Mouse (Mus musculus) forebrain, postnatal 0 days (tissue): ENCODE results near the gene Reep6. TPM values are rescaled to one million over a fixed set of nuclear protein-coding genes. Genes with fewer than 3 reads are reported as not detected.

Source experiments
- ATAC-seq: fragments of 200-750 bp; cut with Nextera tagmentation; 2 replicates; pipeline ENCODE4 v1.8.0; 2017; ENCODE audit warnings: mild to moderate bottlenecking, moderate library complexity
- DNase-seq: peaks from one replicate; pipeline ENCODE4 v3.0.0-alpha.2; 2015
- H3K27ac ChIP-seq: fragments of 300-500 bp; sonication (generic); 2 replicates; pipeline ENCODE4 v1.5.1; 2014; ENCODE audit warnings: low read depth, mild to moderate bottlenecking, antibody characterized with exemption, low read length, moderate library complexity, mixed read lengths
- H3K27me3 ChIP-seq: fragments of 300-500 bp; sonication (generic); 2 replicates; pipeline ENCODE4 v1.6.1; 2014; ENCODE audit warnings: mild to moderate bottlenecking, low read length, mixed read lengths; ENCODE audit not compliant: insufficient read depth
- H3K36me3 ChIP-seq: fragments of 300-500 bp; sonication (generic); 2 replicates; pipeline ENCODE4 v1.6.1; 2014; ENCODE audit warnings: mild to moderate bottlenecking, moderate library complexity; ENCODE audit not compliant: insufficient read depth
- H3K4me1 ChIP-seq: fragments of 300-500 bp; sonication (generic); 2 replicates; pipeline ENCODE4 v1.6.1; 2014; ENCODE audit warnings: antibody characterized with exemption; ENCODE audit not compliant: insufficient read depth
- H3K4me2 ChIP-seq: fragments of 300-500 bp; sonication (generic); 2 replicates; pipeline ENCODE4 v1.6.1; 2014; ENCODE audit warnings: low read depth, mild to moderate bottlenecking, moderate library complexity
- H3K4me3 ChIP-seq: fragments of 300-500 bp; sonication (generic); 2 replicates; pipeline ENCODE4 v1.5.1; 2014; ENCODE audit warnings: low read depth, low read length, mixed read lengths
- H3K9ac ChIP-seq: fragments of 300-500 bp; sonication (generic); 2 replicates; pipeline ENCODE4 v1.6.1; 2014; ENCODE audit warnings: mild to moderate bottlenecking
- H3K9me3 ChIP-seq: fragments of 300-500 bp; sonication (generic); 2 replicates; pipeline ENCODE4 v1.6.1; 2016; ENCODE audit warnings: low read length
- CTCF ChIP-seq: sonication (generic); IDR thresholded peaks from 2 replicates; pipeline ENCODE4 v1.5.1; 2016; ENCODE audit warnings: antibody characterized with exemption, control low read depth, low read depth
- WGBS: fragments of 180-500 bp; shearing (Covaris S2); extraction: QIAGEN DNeasy Blood & Tissue Kit; methylation state at CpG from one replicate; pipeline ENCODE4 v1.1.7; 2014; 5-methylcytosine and 5-hydroxymethylcytosine counted together
- polyA plus RNA-seq: library from polyadenylated mRNA; unstranded; fragments of >200 nt; fragmentation: Nextera tagmentation; extraction: Ambion mirVana; gene quantifications from 2 replicates; pipeline ENCODE4 v1.2.1, GENCODE M21; 2015
- total RNA-seq: library from RNA; depleted of rRNA; stranded (reverse); fragments of >200 nt; gene quantifications from 2 replicates; pipeline ENCODE4 v1.2.3, GENCODE M21; 2014

The Reep6 gene
- total and polyA plus RNA-seq, 2 experiments from 2014 or later = 1.8 to 6.4 TPM

- 28% methylated on average over 6 of the region's 6 CpGs for WGBS
- Histone ChIP-seq H3K36me3 (no peaks in the 10 kb centered on the region), H3K27ac (no peak overlapping the region), H3K4me2 (no peak overlapping the region), H3K4me3 (no peak overlapping the region), H3K9ac (no peak overlapping the region), H3K4me1 (no peaks in the 10 kb centered on the region), H3K9me3 (no peaks in the 10 kb centered on the region), H3K27me3 (peaks cover 6% of the 10 kb centered on the region)
- ATAC-seq (0 out of 2 replicates have a peak, but pooled peaks have one; percentile 27), DNase-seq (no peak)
- no peak for TF ChIP-seq CTCF
Observed at GRCm38 (mm10) chr10:80363734-80364133, 34.0 kb downstream of the Reep6 start.

- 73% methylated on average over 6 of the region's 6 CpGs for WGBS
- Histone ChIP-seq H3K9ac (no peak overlapping the region), H3K27me3 (peaks cover 3% of the 10 kb centered on the region; the same call in 1 of the 2 replicates), H3K9me3 (no peaks in the 10 kb centered on the region), H3K4me2 (no peak overlapping the region), H3K27ac (no peak overlapping the region), H3K4me1 (no peaks in the 10 kb centered on the region), H3K36me3 (no peaks in the 10 kb centered on the region), H3K4me3 (no peak overlapping the region)
- DNase-seq = no peak
- no peak for ATAC-seq
- no peak for TF ChIP-seq CTCF
Observed at GRCm38 (mm10) chr10:80365736-80366135, 36.0 kb downstream of the Reep6 start.

- Histone ChIP-seq H3K27ac (no peak overlapping the region), H3K9me3 (no peaks in the 10 kb centered on the region), H3K4me2 (no peak overlapping the region), H3K27me3 (peaks cover 3% of the 10 kb centered on the region; the same call in 1 of the 2 replicates), H3K36me3 (no peaks in the 10 kb centered on the region), H3K4me1 (no peaks in the 10 kb centered on the region), H3K9ac (no peak overlapping the region), H3K4me3 (no peak overlapping the region)
- TF ChIP-seq CTCF = no peak
- WGBS = 62% methylated on average over 5 of the region's 5 CpGs
- ATAC-seq (no peak), DNase-seq (no peak)
Observed at GRCm38 (mm10) chr10:80367954-80368353, 38.2 kb downstream of the Reep6 start.

- H3K4me2 ChIP-seq = no peak overlapping the region
- DNase-seq (no peak), ATAC-seq (no peak)
- no peak overlapping the region for H3K4me3 ChIP-seq
- 93% methylated on average over 6 of the region's 6 CpGs for WGBS
- H3K9ac ChIP-seq = no peak overlapping the region
- H3K4me1 ChIP-seq = no peaks in the 10 kb centered on the region
- H3K27me3 ChIP-seq = peaks cover 3% of the 10 kb centered on the region; the same call in 1 of the 2 replicates
- H3K9me3 ChIP-seq = no peaks in the 10 kb centered on the region
- H3K36me3 ChIP-seq = no peaks in the 10 kb centered on the region
- no peak overlapping the region for H3K27ac ChIP-seq
- TF ChIP-seq CTCF = no peak
Observed at GRCm38 (mm10) chr10:80368392-80368791, 38.6 kb downstream of the Reep6 start.

- Histone ChIP-seq H3K9me3 (no peaks in the 10 kb centered on the region), H3K27me3 (no peaks in the 10 kb centered on the region), H3K4me1 (no peaks in the 10 kb centered on the region), H3K4me2 (no peak overlapping the region), H3K36me3 (no peaks in the 10 kb centered on the region), H3K27ac (no peak overlapping the region), H3K9ac (no peak overlapping the region), H3K4me3 (no peak overlapping the region)
- ATAC-seq (no peak), DNase-seq (no peak)
- peak; percentile 6; the same call in 1 of the 2 replicates for TF ChIP-seq CTCF
- WGBS = 84% methylated on average over 21 of the region's 21 CpGs
Observed at GRCm38 (mm10) chr10:80369995-80370747, 40.4 kb downstream of the Reep6 start.

- Histone ChIP-seq H3K27ac (peak overlapping the region; percentile 10; the same call in 1 of the 2 replicates), H3K9me3 (no peaks in the 10 kb centered on the region), H3K4me2 (peak overlapping the region; percentile 13; the same call in 1 of the 2 replicates), H3K4me3 (0 out of 2 replicates have a peak overlapping the region, but pooled peaks have one; percentile 11), H3K36me3 (no peaks in the 10 kb centered on the region), H3K27me3 (no peaks in the 10 kb centered on the region), H3K9ac (no peak overlapping the region), H3K4me1 (no peaks in the 10 kb centered on the region)
- DNase-seq (peak; percentile 79), ATAC-seq (peak; percentile 84)
- no peak for TF ChIP-seq CTCF
- 3% methylated on average over 12 of the region's 12 CpGs for WGBS
Observed at GRCm38 (mm10) chr10:80371411-80371966, 41.7 kb downstream of the Reep6 start.

- no peaks in the 10 kb centered on the region for H3K36me3 ChIP-seq
- no peak for ATAC-seq
- peak overlapping the region; percentile 13; the same call in 1 of the 2 replicates for H3K4me2 ChIP-seq
- H3K9ac ChIP-seq = no peak overlapping the region
- H3K27ac ChIP-seq = peak overlapping the region; percentile 10; the same call in 1 of the 2 replicates
- DNase-seq = no peak
- no peaks in the 10 kb centered on the region for H3K4me1 ChIP-seq
- TF ChIP-seq CTCF = no peak; the same call in 1 of the 2 replicates
- H3K9me3 ChIP-seq = no peaks in the 10 kb centered on the region
- 50% methylated on average over 9 of the region's 9 CpGs for WGBS
- H3K4me3 ChIP-seq = no peak overlapping the region
- no peaks in the 10 kb centered on the region for H3K27me3 ChIP-seq
Observed at GRCm38 (mm10) chr10:80371983-80372382, 42.2 kb downstream of the Reep6 start.
